Mouse (Mus musculus) kidney, adult 2 months (tissue): Measurements from ENCODE around the gene Pcnx2.

Experiments
- CTCF ChIP-seq: fragments of 200-500 bp; conservative IDR thresholded peaks from 2 replicates; pipeline ENCODE4 v1.5.1; 2011; ENCODE audit warnings: low read depth, mild to moderate bottlenecking, control low read depth, low read length, moderate library complexity, mixed read lengths; ENCODE audit not compliant: insufficient read depth, insufficient read length
- POLR2A ChIP-seq: fragments of 200-500 bp; IDR thresholded peaks from one replicate; pipeline ENCODE4 v1.6.1; 2011; ENCODE audit warnings: low read depth, low read length, control low read depth

DNA sequence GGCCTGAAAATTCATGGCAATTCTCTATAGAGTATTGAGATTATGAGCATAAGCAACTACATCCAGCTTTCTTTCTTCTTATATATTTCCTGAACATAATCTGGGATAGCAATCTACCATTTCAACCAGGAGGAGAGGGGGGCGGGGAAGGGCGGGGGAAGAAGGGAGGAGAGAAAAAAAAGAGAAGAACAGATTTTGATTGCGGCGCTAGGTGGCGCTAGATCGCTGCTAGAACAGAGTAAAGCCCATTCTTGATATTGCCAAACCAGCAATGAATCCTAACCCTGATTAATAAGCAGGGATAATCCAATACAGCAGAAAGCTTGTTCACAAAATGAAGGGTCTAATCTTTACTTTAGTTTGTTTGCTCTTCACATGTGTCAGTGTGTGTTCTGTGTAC lies 782 bp upstream of the Pcnx2 start:
- no peak for TF ChIP-seq POLR2A
- TF ChIP-seq CTCF = peak; percentile 68
